Mouse (Mus musculus) lung, embryonic 14.5 days (tissue): ENCODE data around the gene Defa28. TPM values are rescaled to one million over a fixed set of nuclear protein-coding genes. Genes with fewer than 3 reads are reported as not detected.
"Not testable (repeated sequence)": the region's sequence is repeated elsewhere in the genome, so short reads cannot be mapped to it uniquely, and the experiment has no call there.

ENCODE experiments used
- ATAC-seq: fragments of 200-750 bp; cut with Nextera tagmentation; 2 replicates; pipeline ENCODE4 v1.8.0; 2017; ENCODE audit warnings: mild to moderate bottlenecking, moderate TSS enrichment, moderate library complexity; ENCODE audit not compliant: insufficient read depth
- DNase-seq: peaks from one replicate; pipeline ENCODE4 v3.0.0-alpha.2; 2015
- H3K27ac ChIP-seq: fragments of 300-500 bp; sonication (generic); 2 replicates; pipeline ENCODE4 v1.5.1; 2014; ENCODE audit warnings: low read depth, mild to moderate bottlenecking, moderate library complexity
- H3K27me3 ChIP-seq: fragments of 300-500 bp; sonication (generic); 2 replicates; pipeline ENCODE4 v1.6.1; 2014; ENCODE audit warnings: low read length, control low read depth; ENCODE audit not compliant: insufficient read depth
- H3K36me3 ChIP-seq: fragments of 300-500 bp; sonication (generic); 2 replicates; pipeline ENCODE4 v1.6.1; 2014; ENCODE audit warnings: control low read depth; ENCODE audit not compliant: insufficient read depth
- H3K4me1 ChIP-seq: fragments of 300-500 bp; sonication (generic); 2 replicates; pipeline ENCODE4 v1.6.1; 2014; ENCODE audit warnings: antibody characterized with exemption, control low read depth; ENCODE audit not compliant: insufficient read depth
- H3K4me2 ChIP-seq: fragments of 300-500 bp; sonication (generic); 2 replicates; pipeline ENCODE4 v1.6.1; 2014; ENCODE audit warnings: mild to moderate bottlenecking
- H3K4me3 ChIP-seq: fragments of 300-500 bp; sonication (generic); 2 replicates; pipeline ENCODE4 v1.5.1; 2014; ENCODE audit warnings: low read depth, low read length
- H3K9ac ChIP-seq: fragments of 300-500 bp; sonication (generic); 2 replicates; pipeline ENCODE4 v1.6.1; 2014
- H3K9me3 ChIP-seq: fragments of 300-500 bp; sonication (generic); 2 replicates; pipeline ENCODE4 v1.6.1; 2016; ENCODE audit warnings: low read depth, low read length, control low read depth
- WGBS: fragments of 180-500 bp; shearing (Covaris S2); extraction: QIAGEN DNeasy Blood & Tissue Kit; methylation state at CpG from one replicate; pipeline ENCODE4 v1.1.7; 2014; 5-methylcytosine and 5-hydroxymethylcytosine counted together
- polyA plus RNA-seq: library from polyadenylated mRNA; unstranded; fragments of >200 nt; fragmentation: Nextera tagmentation; extraction: Ambion mirVana; gene quantifications from 2 replicates; pipeline ENCODE4 v1.2.1, GENCODE M21; 2014

The Defa28 gene
- polyA plus RNA-seq = not detected in 2 replicates

- not testable (repeated sequence) for ATAC-seq, H3K27me3 ChIP-seq, H3K4me1 ChIP-seq, H3K36me3 ChIP-seq, H3K4me2 ChIP-seq, H3K27ac ChIP-seq, H3K9me3 ChIP-seq, H3K9ac ChIP-seq, H3K4me3 ChIP-seq, DNase-seq
- no CpG with 5 or more reads among the region's 1 CpGs for WGBS
Measured at GRCm38 (mm10) chr8:21582706-21583105, at the start of gene Defa28. Gene Defa28 (plus strand): TSS chr8:21583006.

- H3K4me2 ChIP-seq, H3K4me3 ChIP-seq, H3K9ac ChIP-seq, ATAC-seq, H3K36me3 ChIP-seq, H3K4me1 ChIP-seq, DNase-seq, H3K9me3 ChIP-seq, H3K27ac ChIP-seq, H3K27me3 ChIP-seq: not testable (repeated sequence)
- no CpG with 5 or more reads among the region's 1 CpGs for WGBS
Measured at GRCm38 (mm10) chr8:21565086-21565485, 17.7 kb upstream of the Defa28 start, which contains the start of gene Defa37. Gene Defa37 (plus strand): TSS chr8:21565386.

GRCm38 (mm10) chr8:21594408-21594807, 11.6 kb downstream of the Defa28 start, which contains the start of gene Gm7861:
Gene Gm7861 (minus strand): TSS chr8:21594508.
- not testable (repeated sequence) for H3K27me3 ChIP-seq, H3K4me3 ChIP-seq, H3K9me3 ChIP-seq, ATAC-seq, H3K9ac ChIP-seq, H3K27ac ChIP-seq, H3K36me3 ChIP-seq, H3K4me2 ChIP-seq, DNase-seq, H3K4me1 ChIP-seq
- no CpG with 5 or more reads among the region's 1 CpGs for WGBS

- not testable (repeated sequence) for H3K36me3 ChIP-seq, H3K9ac ChIP-seq, ATAC-seq, H3K9me3 ChIP-seq, H3K4me3 ChIP-seq, H3K27me3 ChIP-seq, H3K4me1 ChIP-seq, DNase-seq, H3K4me2 ChIP-seq, H3K27ac ChIP-seq
- WGBS = no CpG with 5 or more reads among the region's 1 CpGs
Measured at GRCm38 (mm10) chr8:21617883-21618282, 35.1 kb downstream of the Defa28 start, which contains the start of gene Defa26. Gene Defa26 (plus strand): TSS chr8:21618183.

Other genes starting within 250 kb of the Defa28 start
- not detected in 2 replicates for gene Defa2, start 204.5 kb upstream of the Defa28 start, polyA plus RNA-seq
- not detected in 2 replicates for gene Defa33, start 191.2 kb upstream of the Defa28 start, polyA plus RNA-seq
- gene Defa36, start 155.6 kb upstream of the Defa28 start, polyA plus RNA-seq = not detected in 2 replicates
- gene Gm7849, start 126.4 kb upstream of the Defa28 start, polyA plus RNA-seq = not detected in 2 replicates
- gene Defa20, start 73.7 kb upstream of the Defa28 start, polyA plus RNA-seq = not detected in 2 replicates
- not detected in 2 replicates for gene Defa32, start 54.0 kb upstream of the Defa28 start, polyA plus RNA-seq
- not detected in 2 replicates for gene Defa37, start 17.6 kb upstream of the Defa28 start, polyA plus RNA-seq
- gene Gm7861, start 11.5 kb downstream of the Defa28 start, polyA plus RNA-seq = not detected in 2 replicates
- gene Defa26, start 35.2 kb downstream of the Defa28 start, polyA plus RNA-seq = not detected in 2 replicates
- gene Defa17, start 72.8 kb downstream of the Defa28 start, polyA plus RNA-seq = not detected in 2 replicates
- not detected in 2 replicates for gene Defa34, start 82.8 kb downstream of the Defa28 start, polyA plus RNA-seq
- gene AY761184, start 120.6 kb downstream of the Defa28 start, polyA plus RNA-seq = not detected in 2 replicates
- not detected in 2 replicates for gene Defa24, start 151.5 kb downstream of the Defa28 start, polyA plus RNA-seq
- not detected in 2 replicates for gene Defb50, start 240.5 kb downstream of the Defa28 start, polyA plus RNA-seq